Mouse (Mus musculus) liver, adult 2 months (tissue): ENCODE results near the gene Cuta. TPM values are rescaled to one million over a fixed set of nuclear protein-coding genes. Genes with fewer than 3 reads are reported as not detected.
A peak's percentile ranks its signal among the peaks of the same experiment; 100 is the strongest.

Experiments used
- DNase-seq: peaks from one replicate; pipeline ENCODE4 v3.0.0-alpha.2; 2011; ENCODE audit warnings: low read depth, low spot score; ENCODE audit errors: extremely low read depth
- H3K27ac ChIP-seq: fragments of 200-500 bp; replicated peaks from 2 replicates; pipeline ENCODE4 v1.5.1; 2012; ENCODE audit warnings: low read depth, mild to moderate bottlenecking, control low read depth, inconsistent platforms, low read length; ENCODE audit not compliant: insufficient read depth
- H3K27me3 ChIP-seq: fragments of 200-500 bp; 2 replicates; pipeline ENCODE4 v1.6.1; 2012; ENCODE audit warnings: mild to moderate bottlenecking, moderate library complexity, low read length, inconsistent platforms; ENCODE audit not compliant: control insufficient read depth, insufficient read depth
- H3K36me3 ChIP-seq: fragments of 200-500 bp; 2 replicates; pipeline ENCODE4 v1.6.1; 2012; ENCODE audit warnings: low read length, inconsistent platforms; ENCODE audit not compliant: control insufficient read depth, insufficient read depth
- H3K4me1 ChIP-seq: fragments of 200-500 bp; 2 replicates; pipeline ENCODE4 v1.6.1; 2011; ENCODE audit warnings: low read length; ENCODE audit not compliant: control insufficient read depth, insufficient read depth
- H3K4me3 ChIP-seq: fragments of 200-500 bp; 2 replicates; pipeline ENCODE4 v1.5.1; 2011; ENCODE audit warnings: low read depth, mild to moderate bottlenecking, control low read depth, low read length, moderate library complexity; ENCODE audit not compliant: insufficient read depth
- H3K79me2 ChIP-seq: fragments of 200-500 bp; 2 replicates; pipeline ENCODE4 v1.6.1; 2012; ENCODE audit warnings: inconsistent platforms, mild to moderate bottlenecking, low read length, moderate library complexity; ENCODE audit not compliant: control insufficient read depth, insufficient read depth
- H3K9ac ChIP-seq: fragments of 200-500 bp; 2 replicates; pipeline ENCODE4 v1.6.1; 2012; ENCODE audit warnings: low read depth, mild to moderate bottlenecking, control low read depth, inconsistent platforms, low read length
- CTCF ChIP-seq: fragments of 200-500 bp; IDR thresholded peaks from 2 replicates; pipeline ENCODE4 v1.5.1; 2011; ENCODE audit warnings: low read depth, low read length, control low read depth
- POLR2A ChIP-seq: fragments of 200-500 bp; IDR thresholded peaks from 2 replicates; pipeline ENCODE4 v1.6.1; 2011; ENCODE audit warnings: low read length, control low read depth; ENCODE audit not compliant: insufficient read depth; ENCODE audit errors: extremely low read depth
- WGBS: fragments of 180-500 bp; shearing (Covaris S2); methylation state at CpG from one replicate; pipeline ENCODE4 v1.1.7; 2018; 5-methylcytosine and 5-hydroxymethylcytosine counted together
- polyA plus RNA-seq: library from polyadenylated mRNA; depleted of rRNA; stranded (reverse); fragments of >200 nt; gene quantifications from 2 replicates; pipeline ENCODE4 v1.2.3, GENCODE M21; 2012
- total RNA-seq: library from RNA; depleted of rRNA; stranded (reverse); fragments of >200 nt; gene quantifications from 2 replicates; pipeline ENCODE4 v1.2.3, GENCODE M21; 2014

Gene Cuta
- total and polyA plus RNA-seq, 2 experiments = 21.4 to 129 TPM

DNA sequence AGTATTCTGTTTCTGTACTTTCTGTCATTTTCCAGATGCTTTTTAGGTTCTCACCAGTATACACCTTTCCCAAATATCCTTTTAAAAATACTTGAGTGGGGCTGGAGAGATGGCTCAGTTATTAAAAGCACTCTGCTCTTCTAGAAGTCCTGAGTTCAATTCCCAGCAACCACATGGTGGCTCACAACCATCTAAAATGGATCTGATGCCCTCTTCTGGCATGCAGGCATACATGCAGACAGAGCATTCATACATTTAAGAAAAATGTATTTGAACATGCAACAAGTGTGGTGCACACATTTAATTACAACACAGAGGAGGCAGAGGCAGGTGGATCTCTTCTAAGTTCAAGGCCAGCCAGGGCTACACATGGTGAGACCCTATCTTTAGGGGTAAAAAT is 36.0 kb upstream of the Cuta start:
- no peak overlapping the region for H3K9ac ChIP-seq
- 0 out of 2 replicates have a peak, but pooled peaks cover 2% of the 10 kb centered on the region for H3K36me3 ChIP-seq
- no peak overlapping the region for H3K4me3 ChIP-seq
- H3K4me1 ChIP-seq = peaks cover 4% of the 10 kb centered on the region; the same call in 1 of the 2 replicates
- H3K27ac ChIP-seq = no peak overlapping the region
- peaks cover 10% of the 10 kb centered on the region for H3K79me2 ChIP-seq
- H3K27me3 ChIP-seq = no peaks in the 10 kb centered on the region
- no peak for DNase-seq
- TF ChIP-seq POLR2A = no peak
- no peak for TF ChIP-seq CTCF

DNA sequence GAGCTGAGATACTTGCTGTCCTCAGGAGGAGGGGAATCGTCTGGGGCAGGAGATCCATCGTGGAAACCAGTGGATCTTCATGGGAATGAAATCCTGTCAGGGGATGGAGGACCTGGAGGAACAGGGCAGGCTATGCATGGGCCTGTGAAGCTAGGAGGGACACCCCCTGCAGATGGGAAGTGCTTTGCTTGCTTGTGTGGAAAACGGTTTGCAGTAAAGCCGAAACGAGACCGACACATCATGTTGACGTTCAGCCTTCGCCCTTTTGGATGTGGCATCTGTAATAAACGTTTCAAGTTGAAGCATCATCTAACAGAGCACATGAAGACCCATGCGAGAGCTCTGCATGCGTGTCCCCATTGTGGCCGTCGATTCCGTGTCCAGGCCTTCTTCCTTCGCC is 35.2 kb upstream of the Cuta start:
- Histone ChIP-seq H3K79me2 (peaks cover 10% of the 10 kb centered on the region), H3K4me1 (peaks cover 4% of the 10 kb centered on the region; the same call in 1 of the 2 replicates), H3K27me3 (no peaks in the 10 kb centered on the region), H3K36me3 (0 out of 2 replicates have a peak, but pooled peaks cover 2% of the 10 kb centered on the region), H3K4me3 (no peak overlapping the region), H3K9ac (no peak overlapping the region), H3K27ac (no peak overlapping the region)
- no peak for DNase-seq
- WGBS = 91% methylated on average over 15 of the region's 15 CpGs
- TF ChIP-seq POLR2A = no peak
- TF ChIP-seq CTCF = no peak

DNA sequence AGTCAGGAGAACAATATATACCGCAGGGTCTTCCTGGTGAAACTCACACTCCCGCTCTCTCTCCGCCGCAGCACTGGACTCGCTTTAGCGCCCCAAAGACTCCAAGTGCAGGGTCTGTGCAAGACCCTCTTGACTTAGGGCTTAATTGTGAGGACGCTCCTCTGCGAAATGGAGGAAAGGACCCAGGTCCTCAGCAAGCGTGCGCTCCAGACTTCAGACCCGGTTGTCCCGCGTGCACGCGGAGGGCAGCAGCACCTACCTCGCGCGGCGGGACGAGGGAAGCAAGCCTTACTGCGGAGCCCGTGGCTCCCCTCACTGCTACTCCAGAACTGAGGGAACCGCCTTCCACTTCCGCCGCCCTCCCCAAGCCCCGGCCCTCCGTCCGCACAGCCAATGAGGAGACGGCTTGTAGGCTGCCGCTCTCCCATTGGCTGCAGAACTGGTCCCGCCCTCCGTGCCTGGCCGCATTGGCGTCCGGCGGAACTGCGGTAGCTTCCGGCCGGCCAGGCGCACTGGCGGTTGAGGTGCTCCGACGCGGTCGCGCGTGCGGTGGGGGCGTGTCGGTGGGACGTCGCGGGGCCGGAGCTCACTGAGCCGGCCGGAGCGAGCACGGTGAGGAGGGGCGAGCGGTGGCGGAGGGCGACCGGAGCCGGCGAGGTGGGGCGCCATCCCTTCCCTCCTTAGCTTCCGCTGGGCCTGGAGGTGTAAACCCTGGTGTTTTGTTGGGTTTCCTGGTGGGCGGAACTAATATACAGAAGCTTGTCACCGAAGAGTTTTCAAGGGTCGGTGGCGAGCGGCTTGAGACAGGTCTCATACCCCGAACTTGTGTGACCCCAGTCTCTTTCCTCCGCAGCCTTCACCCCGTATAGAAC is 33.6 kb upstream of the Cuta start, which contains the start of gene Zbtb9:
Zbtb9 (plus strand) TSS at position 465 of the 872 bp plus-strand sequence.
- peak within 1 kb of the TSS; percentile 67 for H3K4me3 ChIP-seq
- TF ChIP-seq POLR2A (peak; percentile 94), CTCF (no peak)
- peak within 1 kb of the TSS; percentile 92 for H3K9ac ChIP-seq
- peaks cover 4% of the 10 kb centered on the region; the same call in 1 of the 2 replicates for H3K4me1 ChIP-seq
- peak; percentile 80 for DNase-seq
- under 1% methylated on average over 75 of the region's 75 CpGs for WGBS
- H3K27ac ChIP-seq = peak within 1 kb of the TSS; percentile 27
- no peaks in the 10 kb centered on the region for H3K36me3 ChIP-seq
- peaks cover 10% of the 10 kb centered on the region for H3K79me2 ChIP-seq
- no peaks in the 10 kb centered on the region for H3K27me3 ChIP-seq

DNA sequence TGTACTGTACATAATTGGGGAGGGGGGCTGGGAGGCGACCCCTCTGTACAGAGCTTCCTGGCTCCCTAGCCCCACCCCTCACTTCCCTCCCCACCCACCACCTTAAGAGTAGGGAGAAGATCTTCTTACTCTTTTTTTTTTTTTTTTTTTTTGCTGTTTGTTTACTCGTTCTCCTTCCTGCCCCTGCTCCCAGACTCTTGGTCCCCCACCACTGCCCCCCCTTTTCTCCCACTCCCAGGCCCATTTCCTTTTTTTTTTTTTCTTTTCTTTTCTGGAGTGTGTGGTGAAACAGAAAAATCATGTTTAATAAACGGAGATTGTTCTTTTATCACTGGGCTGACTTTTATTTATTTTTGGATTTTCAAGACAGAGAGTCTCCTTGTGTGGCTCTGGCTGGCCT is 32.7 kb upstream of the Cuta start:
- H3K36me3 ChIP-seq = no peaks in the 10 kb centered on the region
- TF ChIP-seq CTCF (no peak), POLR2A (no peak)
- H3K4me3 ChIP-seq = peak overlapping the region; percentile 67; the same call in 1 of the 2 replicates
- no peaks in the 10 kb centered on the region for H3K27me3 ChIP-seq
- peaks cover 4% of the 10 kb centered on the region; the same call in 1 of the 2 replicates for H3K4me1 ChIP-seq
- WGBS = 10% methylated on average over 3 of the region's 3 CpGs
- DNase-seq = no peak
- H3K27ac ChIP-seq = no peak overlapping the region
- peaks cover 10% of the 10 kb centered on the region for H3K79me2 ChIP-seq
- H3K9ac ChIP-seq = peak overlapping the region; percentile 83

DNA sequence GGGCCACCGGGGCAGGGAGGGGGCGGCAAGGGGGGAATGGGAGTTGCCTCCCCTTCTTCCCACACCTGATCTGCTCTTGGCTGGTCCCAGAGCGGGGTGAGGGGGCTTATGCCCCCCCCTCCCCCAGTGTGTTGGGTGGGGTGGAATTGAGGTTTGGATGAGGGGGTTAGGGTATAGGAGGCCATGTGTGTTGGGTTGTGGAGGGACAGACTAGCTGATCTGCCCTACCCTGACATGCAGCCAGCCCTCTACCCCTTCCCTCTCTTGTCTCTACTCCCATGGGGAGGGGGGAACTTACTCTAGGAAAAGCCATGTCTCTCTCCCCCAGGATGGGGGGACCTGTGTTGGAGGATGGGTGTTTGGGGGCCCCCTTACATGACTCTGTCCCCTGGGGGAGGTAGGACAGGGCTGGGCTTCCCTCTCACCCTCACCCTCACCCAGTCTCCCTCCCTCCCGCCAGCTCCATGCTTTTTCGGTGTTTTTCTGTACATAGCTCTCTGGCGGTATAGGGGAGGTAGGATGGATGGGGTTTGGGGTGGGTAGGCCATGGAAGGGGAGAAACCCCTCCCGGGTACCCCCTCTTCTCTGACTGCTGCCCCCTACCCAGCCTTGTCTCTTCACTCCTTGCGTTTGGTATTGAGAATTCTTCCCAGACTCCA is 32.0 kb upstream of the Cuta start:
- TF ChIP-seq POLR2A (no peak), CTCF (no peak)
- Histone ChIP-seq H3K9ac (no peak overlapping the region), H3K27ac (no peak overlapping the region), H3K4me3 (no peak overlapping the region), H3K4me1 (peaks cover 4% of the 10 kb centered on the region; the same call in 1 of the 2 replicates), H3K27me3 (no peaks in the 10 kb centered on the region), H3K36me3 (no peaks in the 10 kb centered on the region), H3K79me2 (peaks cover 10% of the 10 kb centered on the region)
- DNase-seq = no peak
- WGBS = 85% methylated on average over 8 of the region's 8 CpGs
